Mouse (Mus musculus) heart, embryonic 16.5 days (tissue): ENCODE measurements at regions not wholly inside any gene's neighbourhood (a gene's known extent, or its start where the extent isn't known, plus 50 kb on each side); places are given as distances from the start of the nearest gene placed in this dataset.

Source experiments
- ATAC-seq: fragments of 200-750 bp; cut with Nextera tagmentation; replicated peaks from 2 replicates; pipeline ENCODE4 v1.8.0; 2017; ENCODE audit warnings: moderate number of reproducible peaks; ENCODE audit not compliant: insufficient read depth, low FRiP score; ENCODE audit errors: extremely low read depth
- H3K27ac ChIP-seq: fragments of 300-500 bp; sonication (generic); 2 replicates; pipeline ENCODE4 v1.5.1; 2014; ENCODE audit warnings: mild to moderate bottlenecking, low read length, control low read depth, moderate library complexity
- H3K27me3 ChIP-seq: fragments of 300-500 bp; sonication (generic); 2 replicates; pipeline ENCODE4 v1.6.1; 2014; ENCODE audit warnings: low read length, mixed read lengths; ENCODE audit not compliant: control insufficient read depth, insufficient read depth
- H3K36me3 ChIP-seq: fragments of 300-500 bp; sonication (generic); 2 replicates; pipeline ENCODE4 v1.6.1; 2014; ENCODE audit not compliant: control insufficient read depth, insufficient read depth
- H3K4me1 ChIP-seq: fragments of 300-500 bp; sonication (generic); 2 replicates; pipeline ENCODE4 v1.6.1; 2014; ENCODE audit warnings: low read length, mixed read lengths; ENCODE audit not compliant: control insufficient read depth, insufficient read depth
- H3K4me2 ChIP-seq: fragments of 300-500 bp; sonication (generic); 2 replicates; pipeline ENCODE4 v1.6.1; 2014; ENCODE audit warnings: low read depth, mild to moderate bottlenecking, control low read depth, low read length
- H3K4me3 ChIP-seq: fragments of 300-500 bp; sonication (generic); 2 replicates; pipeline ENCODE4 v1.5.1; 2014; ENCODE audit warnings: mild to moderate bottlenecking, control low read depth, low read length
- H3K9ac ChIP-seq: fragments of 300-500 bp; sonication (generic); 2 replicates; pipeline ENCODE4 v1.6.1; 2014; ENCODE audit warnings: low read length, control low read depth
- H3K9me3 ChIP-seq: fragments of 300-500 bp; sonication (generic); replicated peaks from 2 replicates; pipeline ENCODE4 v1.6.1; 2016; ENCODE audit warnings: low read length; ENCODE audit not compliant: control insufficient read depth
- WGBS: fragments of 180-500 bp; shearing (Covaris S2); extraction: QIAGEN DNeasy Blood & Tissue Kit; methylation state at CpG from one replicate; pipeline ENCODE4 v1.1.7; 2014; 5-methylcytosine and 5-hydroxymethylcytosine counted together

GRCm38 (mm10) chr11:31787376-31787775, 84.6 kb upstream of the Cpeb4 start:
- Histone ChIP-seq H3K4me2 (no peak overlapping the region), H3K9ac (no peak overlapping the region), H3K4me3 (no peak overlapping the region), H3K27ac (no peak overlapping the region), H3K9me3 (no peaks in the 10 kb centered on the region; the same call in 1 of the 2 replicates), H3K36me3 (no peaks in the 10 kb centered on the region), H3K4me1 (no peaks in the 10 kb centered on the region), H3K27me3 (no peaks in the 10 kb centered on the region)
- ATAC-seq = no peak
- whole genome bisulfite sequencing = 57% methylated on average over 2 of the region's 2 CpGs

GRCm38 (mm10) chr11:31787917-31788703, 83.9 kb upstream of the Cpeb4 start:
- ATAC-seq = no peak

GRCm38 (mm10) chr11:31789967-31790366, 82.0 kb upstream of the Cpeb4 start:
- no peak overlapping the region for H3K9ac ChIP-seq
- ATAC-seq = no peak
- WGBS = 73% methylated on average over 3 of the region's 3 CpGs

More at GRCm38 (mm10) chr11:31787917-31788703, 83.9 kb upstream of the Cpeb4 start:
- 48% methylated on average over 2 of the region's 2 CpGs for WGBS
- no peak overlapping the region for H3K9ac ChIP-seq
- no peak overlapping the region for H3K4me3 ChIP-seq
- no peaks in the 10 kb centered on the region for H3K27me3 ChIP-seq
- no peak overlapping the region for H3K4me2 ChIP-seq
- no peaks in the 10 kb centered on the region for H3K36me3 ChIP-seq
- H3K27ac ChIP-seq = no peak overlapping the region
- peaks cover 3% of the 10 kb centered on the region; the same call in 1 of the 2 replicates for H3K9me3 ChIP-seq
- H3K4me1 ChIP-seq = no peaks in the 10 kb centered on the region

DNA sequence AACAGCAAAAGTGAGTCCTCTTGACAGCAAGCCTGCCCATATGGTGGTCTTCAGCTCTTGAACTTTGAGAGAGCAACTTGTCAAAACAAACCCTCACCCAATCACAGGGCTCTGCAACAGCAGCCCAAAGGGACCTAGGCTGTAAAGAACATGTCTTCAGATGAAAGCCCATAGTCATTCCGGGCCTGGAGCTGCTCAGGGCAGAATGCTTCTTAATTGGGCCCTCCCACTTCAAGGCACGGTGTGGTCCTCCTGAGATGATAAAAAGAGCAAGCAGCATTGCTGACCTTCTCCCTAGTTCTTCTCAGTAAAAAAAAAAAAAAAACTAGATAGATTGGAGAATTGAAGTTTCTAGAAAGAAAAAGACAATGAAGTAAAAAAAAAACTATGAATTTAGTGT, 80.7 kb upstream of the Cpeb4 start:
- no peaks in the 10 kb centered on the region for H3K36me3 ChIP-seq
- no peak overlapping the region for H3K9ac ChIP-seq
- no peaks in the 10 kb centered on the region for H3K27me3 ChIP-seq
- WGBS = 64% methylated on average over 2 of the region's 2 CpGs
- no peak for ATAC-seq
- 0 out of 2 replicates have a peak, but pooled peaks cover 3% of the 10 kb centered on the region for H3K9me3 ChIP-seq
- H3K4me3 ChIP-seq = no peak overlapping the region
- no peak overlapping the region for H3K27ac ChIP-seq
- H3K4me2 ChIP-seq = no peak overlapping the region
- H3K4me1 ChIP-seq = peaks cover 9% of the 10 kb centered on the region

More at GRCm38 (mm10) chr11:31789967-31790366, 82.0 kb upstream of the Cpeb4 start:
- Histone ChIP-seq H3K4me1 (peaks cover 5% of the 10 kb centered on the region), H3K36me3 (no peaks in the 10 kb centered on the region), H3K4me3 (no peak overlapping the region), H3K27ac (no peak overlapping the region), H3K27me3 (no peaks in the 10 kb centered on the region), H3K9me3 (0 out of 2 replicates have a peak, but pooled peaks cover 3% of the 10 kb centered on the region), H3K4me2 (no peak overlapping the region)

DNA sequence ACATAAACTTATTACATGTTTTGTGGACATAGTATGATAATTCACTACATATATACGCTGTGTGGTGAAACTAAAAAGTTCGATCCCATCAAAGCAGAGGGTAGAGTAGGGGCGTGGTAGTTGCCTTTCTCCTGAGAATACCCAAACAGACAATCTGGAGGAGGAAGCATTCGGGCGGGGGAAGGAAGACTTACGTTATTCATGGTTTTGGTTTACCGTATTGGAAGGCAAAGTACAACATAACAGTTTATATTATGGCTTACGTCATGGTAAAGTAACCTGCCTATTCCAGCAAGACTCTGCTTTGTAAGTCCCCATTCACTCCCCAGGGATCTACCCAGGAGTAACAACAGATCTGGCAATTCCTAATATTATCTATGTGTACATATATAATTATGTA, 76.9 kb upstream of the Cpeb4 start:
- ATAC-seq = no peak
- Histone ChIP-seq H3K4me3 (no peak overlapping the region), H3K36me3 (no peaks in the 10 kb centered on the region), H3K4me2 (no peak overlapping the region), H3K27ac (no peak overlapping the region), H3K27me3 (no peaks in the 10 kb centered on the region), H3K9ac (no peak overlapping the region), H3K4me1 (peaks cover 9% of the 10 kb centered on the region), H3K9me3 (0 out of 2 replicates have a peak, but pooled peaks cover 6% of the 10 kb centered on the region)
- WGBS = 84% methylated on average over 8 of the region's 8 CpGs

- 30% methylated on average over 6 of the region's 6 CpGs for WGBS
- Histone ChIP-seq H3K4me1 (peaks cover 9% of the 10 kb centered on the region), H3K4me3 (no peak overlapping the region), H3K27ac (peak overlapping the region; percentile 58), H3K9ac (0 out of 2 replicates have a peak overlapping the region, but pooled peaks have one; percentile 8), H3K36me3 (no peaks in the 10 kb centered on the region), H3K9me3 (0 out of 2 replicates have a peak, but pooled peaks cover 6% of the 10 kb centered on the region), H3K4me2 (no peak overlapping the region), H3K27me3 (no peaks in the 10 kb centered on the region)
- ATAC-seq = peak; percentile 82; the same call in 1 of the 2 replicates
Observed at GRCm38 (mm10) chr11:31796245-31796644, 75.8 kb upstream of the Cpeb4 start.

- 85% methylated on average over 4 of the region's 4 CpGs for WGBS
- Histone ChIP-seq H3K9me3 (0 out of 2 replicates have a peak, but pooled peaks cover 3% of the 10 kb centered on the region), H3K27me3 (no peaks in the 10 kb centered on the region), H3K4me1 (no peaks in the 10 kb centered on the region; the same call in 1 of the 2 replicates), H3K4me2 (no peak overlapping the region), H3K27ac (no peak overlapping the region), H3K36me3 (no peaks in the 10 kb centered on the region), H3K4me3 (no peak overlapping the region), H3K9ac (no peak overlapping the region)
- ATAC-seq = no peak
Observed at GRCm38 (mm10) chr11:31801575-31801974, 70.4 kb upstream of the Cpeb4 start.

DNA sequence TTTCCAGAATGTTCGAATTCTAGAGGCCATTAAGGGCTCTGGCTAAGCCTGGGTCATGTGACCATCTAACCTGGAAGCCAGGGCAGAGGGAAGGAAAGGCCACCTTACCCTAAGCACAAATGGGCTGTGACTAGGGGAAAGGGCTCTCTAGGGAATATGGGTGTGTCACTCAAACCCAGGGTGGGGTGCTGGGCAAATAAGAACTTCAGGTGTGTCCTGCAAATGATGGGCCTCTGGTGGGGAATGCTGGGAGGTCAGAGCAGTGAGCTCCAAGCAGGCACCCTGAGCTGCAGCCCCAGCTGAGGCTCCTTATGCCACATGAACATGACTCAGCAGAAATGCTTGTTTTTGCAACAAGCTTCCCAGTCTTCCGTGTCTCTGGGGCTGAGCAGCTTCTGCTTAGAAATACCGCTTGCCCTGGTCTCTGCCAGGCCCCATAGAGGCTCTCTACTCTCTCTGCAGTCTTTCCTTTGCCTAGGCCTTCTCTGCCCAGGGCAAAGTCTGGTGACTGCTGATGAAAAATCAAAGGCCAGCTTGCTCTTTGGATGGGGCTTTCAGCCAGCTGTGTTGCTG, 68.6 kb upstream of the Cpeb4 start:
- no peak overlapping the region for H3K9ac ChIP-seq

DNA sequence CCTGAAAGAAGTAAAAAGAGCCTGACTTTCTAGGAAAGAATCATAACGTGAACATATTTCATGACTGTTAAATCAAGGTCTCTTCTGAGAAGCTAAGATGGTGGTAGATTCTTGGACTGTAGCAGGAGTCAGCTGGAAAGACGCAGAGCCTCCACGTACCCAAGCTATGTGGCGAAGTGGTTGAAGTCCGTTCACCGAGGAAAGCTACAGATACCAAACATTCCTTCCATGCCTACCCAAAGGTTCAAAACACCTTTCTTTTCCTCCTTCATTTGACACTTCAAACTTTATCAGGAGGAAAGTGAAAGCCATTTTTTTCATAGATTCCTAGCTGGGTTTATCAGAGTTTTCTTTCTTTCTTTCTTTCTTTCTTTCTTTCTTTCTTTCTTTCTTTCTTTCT, 67.5 kb upstream of the Cpeb4 start:
- H3K4me1 ChIP-seq = peaks cover 6% of the 10 kb centered on the region; the same call in 1 of the 2 replicates
- WGBS = 69% methylated on average over 6 of the region's 6 CpGs

More for the DNA sequence above, 68.6 kb upstream of the Cpeb4 start:
- no peak for ATAC-seq
- Histone ChIP-seq H3K4me1 (peaks cover 6% of the 10 kb centered on the region; the same call in 1 of the 2 replicates), H3K27ac (no peak overlapping the region), H3K27me3 (no peaks in the 10 kb centered on the region), H3K4me2 (no peak overlapping the region), H3K9me3 (0 out of 2 replicates have a peak, but pooled peaks cover 3% of the 10 kb centered on the region), H3K4me3 (no peak overlapping the region), H3K36me3 (no peaks in the 10 kb centered on the region)
- WGBS = 50% methylated on average over 3 of the region's 3 CpGs

More for the DNA sequence above, 67.5 kb upstream of the Cpeb4 start:
- Histone ChIP-seq H3K9ac (no peak overlapping the region), H3K4me3 (no peak overlapping the region), H3K36me3 (no peaks in the 10 kb centered on the region), H3K27ac (no peak overlapping the region), H3K9me3 (no peaks in the 10 kb centered on the region), H3K27me3 (no peaks in the 10 kb centered on the region), H3K4me2 (no peak overlapping the region)
- no peak for ATAC-seq
